Mouse (Mus musculus) embryonic facial prominence, embryonic 14.5 days (tissue): ENCODE data around the gene Macrod2. TPM values are rescaled to one million over a fixed set of nuclear protein-coding genes. Genes with fewer than 3 reads are reported as not detected.

Experiments used
- ATAC-seq: fragments of 200-750 bp; cut with Nextera tagmentation; 2 replicates; pipeline ENCODE4 v1.8.0; 2017; ENCODE audit warnings: low read depth, moderate number of reproducible peaks, moderate TSS enrichment
- DNase-seq: peaks from one replicate; pipeline ENCODE4 v3.0.0-alpha.2; 2015; ENCODE audit warnings: low spot score
- H3K27ac ChIP-seq: fragments of 300-500 bp; sonication (generic); replicated peaks from 2 replicates; pipeline ENCODE4 v1.5.1; 2014; ENCODE audit warnings: low read depth, mild to moderate bottlenecking, low read length, moderate library complexity
- H3K27me3 ChIP-seq: fragments of 300-500 bp; sonication (generic); replicated peaks from 2 replicates; pipeline ENCODE4 v1.6.1; 2014; ENCODE audit warnings: low read length; ENCODE audit not compliant: control insufficient read depth, insufficient read depth
- H3K36me3 ChIP-seq: fragments of 300-500 bp; sonication (generic); 2 replicates; pipeline ENCODE4 v1.6.1; 2014; ENCODE audit warnings: low read length, mixed read lengths; ENCODE audit not compliant: control insufficient read depth, insufficient read depth
- H3K4me1 ChIP-seq: fragments of 300-500 bp; sonication (generic); 2 replicates; pipeline ENCODE4 v1.6.1; 2014; ENCODE audit warnings: antibody characterized with exemption, low read length; ENCODE audit not compliant: control insufficient read depth, insufficient read depth
- H3K4me2 ChIP-seq: fragments of 300-500 bp; sonication (generic); 2 replicates; pipeline ENCODE4 v1.6.1; 2014; ENCODE audit warnings: low read depth, mild to moderate bottlenecking, low read length, moderate library complexity, mixed read lengths
- H3K4me3 ChIP-seq: fragments of 300-500 bp; sonication (generic); 2 replicates; pipeline ENCODE4 v1.5.1; 2014; ENCODE audit warnings: low read depth, mild to moderate bottlenecking, low read length
- H3K9ac ChIP-seq: fragments of 300-500 bp; sonication (generic); 2 replicates; pipeline ENCODE4 v1.6.1; 2014; ENCODE audit warnings: low read depth, mild to moderate bottlenecking, low read length, moderate library complexity, mixed read lengths
- H3K9me3 ChIP-seq: fragments of 300-500 bp; sonication (generic); 2 replicates; pipeline ENCODE4 v1.6.1; 2016; ENCODE audit warnings: low read length; ENCODE audit not compliant: control insufficient read depth
- WGBS: fragments of 180-500 bp; shearing (Covaris S2); extraction: QIAGEN DNeasy Blood & Tissue Kit; methylation state at CpG from one replicate; pipeline ENCODE4 v1.1.7; 2014; 5-methylcytosine and 5-hydroxymethylcytosine counted together
- polyA plus RNA-seq: library from polyadenylated mRNA; unstranded; fragments of >200 nt; fragmentation: Nextera tagmentation; extraction: Ambion mirVana; gene quantifications from 2 replicates; pipeline ENCODE4 v1.2.1, GENCODE M21; 2014

Gene Macrod2
- polyA plus RNA-seq, 1 experiment from 2014 or later, result 29.2 TPM

DNA sequence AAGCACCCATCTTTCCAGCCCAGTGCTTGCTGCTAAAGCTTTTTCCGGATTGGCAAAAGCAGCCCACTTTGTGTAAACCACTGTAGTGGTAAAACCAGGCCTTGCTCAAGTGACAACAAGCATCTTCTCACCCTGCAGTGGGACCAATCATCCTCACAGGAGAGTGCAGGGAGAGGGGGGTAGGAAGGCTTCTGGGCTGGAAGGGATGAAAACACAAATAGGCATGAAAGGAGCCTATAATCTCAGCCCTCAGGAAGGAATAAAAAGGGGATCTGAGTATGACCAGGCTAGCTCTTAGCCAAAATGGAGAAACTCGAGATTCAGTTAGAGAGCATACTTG is 1663.6 kb downstream of the Macrod2 start:
- Histone ChIP-seq H3K9me3 (no peaks in the 10 kb centered on the region), H3K9ac (no peak overlapping the region), H3K4me3 (0 out of 2 replicates have a peak overlapping the region, but pooled peaks have one; percentile 7), H3K36me3 (no peaks in the 10 kb centered on the region), H3K4me1 (peaks cover 8% of the 10 kb centered on the region; the same call in 1 of the 2 replicates), H3K27ac (peak overlapping the region; percentile 66), H3K4me2 (peak overlapping the region; percentile 48), H3K27me3 (no peaks in the 10 kb centered on the region)
- ATAC-seq, result peak; percentile 44
- WGBS, result 31% methylated on average over 2 of the region's 2 CpGs
- no peak for DNase-seq

GRCm38 (mm10) chr2:142108947-142109346 is 1713.8 kb downstream of the Macrod2 start:
- H3K4me1 ChIP-seq, result no peaks in the 10 kb centered on the region

GRCm38 (mm10) chr2:142116623-142117022 is 1721.5 kb downstream of the Macrod2 start:
- no peak overlapping the region for H3K4me3 ChIP-seq
- H3K4me2 ChIP-seq, result no peak overlapping the region
- no peaks in the 10 kb centered on the region for H3K27me3 ChIP-seq
- H3K27ac ChIP-seq, result no peak overlapping the region
- H3K9me3 ChIP-seq, result no peaks in the 10 kb centered on the region
- H3K9ac ChIP-seq, result no peak overlapping the region
- WGBS, result 86% methylated on average over 1 of the region's 1 CpGs
- H3K36me3 ChIP-seq, result no peaks in the 10 kb centered on the region
- ATAC-seq (no peak), DNase-seq (peak; percentile 26)
- H3K4me1 ChIP-seq, result no peaks in the 10 kb centered on the region

More at GRCm38 (mm10) chr2:142108947-142109346, 1713.8 kb downstream of the Macrod2 start:
- H3K4me3 ChIP-seq, result no peak overlapping the region
- no peak overlapping the region for H3K27ac ChIP-seq
- no peaks in the 10 kb centered on the region for H3K9me3 ChIP-seq
- DNase-seq (no peak), ATAC-seq (no peak)
- no peak overlapping the region for H3K9ac ChIP-seq
- no peaks in the 10 kb centered on the region for H3K27me3 ChIP-seq
- no peaks in the 10 kb centered on the region for H3K36me3 ChIP-seq
- 84% methylated on average over 3 of the region's 3 CpGs for WGBS
- no peak overlapping the region for H3K4me2 ChIP-seq

DNA sequence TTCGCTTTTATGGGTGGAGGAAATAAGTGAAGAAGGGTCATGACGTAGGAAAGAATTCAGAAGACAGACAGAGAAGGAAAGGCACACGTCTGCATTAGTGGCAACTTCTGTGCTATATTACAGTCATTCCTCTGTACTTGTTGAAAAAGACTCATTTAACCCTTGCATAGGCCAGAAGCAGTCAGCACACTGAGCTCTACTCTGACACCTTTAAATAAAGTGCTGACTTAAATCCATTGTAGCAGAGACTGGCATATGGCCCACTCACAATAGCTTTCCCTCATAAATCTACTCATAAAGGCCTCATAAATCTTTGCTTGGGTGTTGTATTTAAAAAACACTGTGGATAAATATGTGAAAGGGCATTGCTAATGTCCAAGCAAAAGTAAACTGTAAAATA is 1733.0 kb downstream of the Macrod2 start:
- Histone ChIP-seq H3K4me3 (no peak overlapping the region), H3K36me3 (no peaks in the 10 kb centered on the region), H3K9ac (no peak overlapping the region), H3K9me3 (no peaks in the 10 kb centered on the region), H3K27me3 (no peaks in the 10 kb centered on the region), H3K27ac (no peak overlapping the region), H3K4me2 (no peak overlapping the region), H3K4me1 (no peaks in the 10 kb centered on the region)
- ATAC-seq (no peak), DNase-seq (no peak)
- WGBS, result 61% methylated on average over 3 of the region's 3 CpGs

GRCm38 (mm10) chr2:142129166-142129565 is 1734.1 kb downstream of the Macrod2 start:
- WGBS, result 87% methylated on average over 4 of the region's 4 CpGs
- DNase-seq, result peak; percentile 40
- ATAC-seq, result peak; percentile 41; the same call in 1 of the 2 replicates

GRCm38 (mm10) chr2:142149310-142149709 is 1754.2 kb downstream of the Macrod2 start:
- ATAC-seq, result peak; percentile 41; the same call in 1 of the 2 replicates
- WGBS, result 51% methylated on average over 2 of the region's 2 CpGs
- Histone ChIP-seq H3K27ac (no peak overlapping the region), H3K4me1 (no peaks in the 10 kb centered on the region), H3K4me3 (no peak overlapping the region), H3K27me3 (no peaks in the 10 kb centered on the region), H3K9ac (no peak overlapping the region), H3K36me3 (no peaks in the 10 kb centered on the region), H3K9me3 (no peaks in the 10 kb centered on the region), H3K4me2 (no peak overlapping the region)
- peak; percentile 90 for DNase-seq

More at GRCm38 (mm10) chr2:142129166-142129565, 1734.1 kb downstream of the Macrod2 start:
- no peaks in the 10 kb centered on the region for H3K9me3 ChIP-seq
- no peak overlapping the region for H3K27ac ChIP-seq
- no peak overlapping the region for H3K4me2 ChIP-seq
- no peak overlapping the region for H3K4me3 ChIP-seq
- no peaks in the 10 kb centered on the region for H3K27me3 ChIP-seq
- H3K36me3 ChIP-seq, result no peaks in the 10 kb centered on the region
- no peak overlapping the region for H3K9ac ChIP-seq
- H3K4me1 ChIP-seq, result no peaks in the 10 kb centered on the region

GRCm38 (mm10) chr2:142163506-142164275 is 1768.6 kb downstream of the Macrod2 start:
- Histone ChIP-seq H3K4me1 (peaks cover 14% of the 10 kb centered on the region; the same call in 1 of the 2 replicates), H3K4me3 (no peak overlapping the region), H3K9ac (no peak overlapping the region), H3K27ac (no peak overlapping the region), H3K27me3 (no peaks in the 10 kb centered on the region), H3K4me2 (no peak overlapping the region), H3K36me3 (no peaks in the 10 kb centered on the region), H3K9me3 (no peaks in the 10 kb centered on the region)
- ATAC-seq (0 out of 2 replicates have a peak, but pooled peaks have one; percentile 60), DNase-seq (peak; percentile 33)
- WGBS, result 25% methylated on average over 10 of the region's 10 CpGs

DNA sequence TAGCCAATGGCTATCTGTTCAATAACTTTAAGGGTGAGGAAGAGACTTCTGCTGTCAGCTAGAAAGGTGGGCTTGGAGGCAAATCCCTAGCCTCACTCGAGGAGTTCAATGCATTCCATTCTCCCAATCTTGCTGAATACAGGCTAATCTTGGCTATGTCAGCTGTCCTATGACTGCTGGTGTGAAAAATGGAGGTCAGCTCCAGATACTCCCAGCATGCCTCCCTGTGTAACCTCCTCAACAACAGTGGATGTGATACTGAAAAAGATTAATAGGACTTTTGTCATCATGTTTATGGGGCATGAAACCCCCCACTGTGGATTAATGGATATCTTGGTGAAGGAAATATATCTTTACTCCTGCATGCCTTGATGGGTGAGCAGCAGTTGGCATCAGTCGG is 1774.5 kb downstream of the Macrod2 start:
- Histone ChIP-seq H3K4me2 (no peak overlapping the region), H3K4me1 (no peaks in the 10 kb centered on the region), H3K27ac (no peak overlapping the region), H3K36me3 (no peaks in the 10 kb centered on the region), H3K27me3 (no peaks in the 10 kb centered on the region), H3K9ac (no peak overlapping the region), H3K4me3 (no peak overlapping the region), H3K9me3 (no peaks in the 10 kb centered on the region)
- WGBS, result 81% methylated on average over 2 of the region's 2 CpGs
- ATAC-seq (no peak), DNase-seq (no peak)

GRCm38 (mm10) chr2:142172706-142173105 is 1777.6 kb downstream of the Macrod2 start:
- no peaks in the 10 kb centered on the region for H3K27me3 ChIP-seq
- H3K27ac ChIP-seq, result no peak overlapping the region
- H3K4me1 ChIP-seq, result no peaks in the 10 kb centered on the region
- ATAC-seq, result no peak
- DNase-seq, result no peak
- no peak overlapping the region for H3K4me3 ChIP-seq
- H3K9me3 ChIP-seq, result no peaks in the 10 kb centered on the region
- no peaks in the 10 kb centered on the region for H3K36me3 ChIP-seq
- no peak overlapping the region for H3K9ac ChIP-seq
- no peak overlapping the region for H3K4me2 ChIP-seq
- WGBS, result 82% methylated on average over 3 of the region's 3 CpGs
